Mouse (Mus musculus): ENCODE results near the gene Vmn2r77. TPM values are rescaled to one million over a fixed set of nuclear protein-coding genes. Genes with fewer than 3 reads are reported as not detected.
"Not testable (repeated sequence)": the region's sequence is repeated elsewhere in the genome, so short reads cannot be mapped to it uniquely, and the experiment has no call there.

Gene Vmn2r77
- total RNA-seq (2021) = not detected

DNA sequence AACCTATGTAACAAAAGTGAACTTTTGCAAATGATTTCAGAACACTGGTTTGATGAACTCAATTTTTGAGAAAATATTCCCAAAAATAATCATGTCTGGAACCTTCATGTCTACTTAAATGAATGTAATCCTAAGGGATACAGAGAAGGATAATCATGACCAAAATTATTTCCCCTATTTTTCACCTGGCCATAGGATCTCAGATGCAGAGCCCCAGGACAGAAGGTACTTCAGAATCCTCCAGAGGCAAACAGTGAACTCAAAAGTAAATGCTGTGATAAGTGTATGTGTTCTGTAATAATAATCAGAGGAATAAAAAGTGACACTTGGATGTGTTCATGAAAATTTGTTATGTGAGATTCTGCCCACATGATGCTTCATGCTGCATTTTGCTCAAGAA lies at the start of gene Vmn2r77:
TSS of gene Vmn2r77 (plus strand) at position 301 of the 400 bp plus-strand sequence.
- intact Hi-C loops (cut with DNase I) = no loop called here
- no peak for DNase-seq

DNA sequence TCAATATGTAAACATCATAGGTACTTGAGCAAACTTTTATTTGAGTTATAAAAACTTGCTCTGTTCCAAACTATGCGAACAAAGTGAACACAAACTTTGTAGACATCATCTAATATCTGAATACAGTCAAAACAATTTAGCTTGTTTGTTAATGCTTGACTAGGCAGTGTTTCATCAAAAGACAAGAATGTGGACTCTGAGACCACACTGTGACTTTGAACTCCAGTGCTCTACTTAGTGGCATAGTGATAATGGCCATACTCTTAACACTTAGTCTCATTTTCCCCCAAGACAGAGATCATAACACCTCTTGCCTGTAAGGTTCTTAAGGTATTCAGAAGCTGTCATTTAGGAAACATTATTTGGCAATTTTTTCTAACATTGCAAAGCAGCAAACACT lies 34.1 kb upstream of the Vmn2r77 start:
- no peak for DNase-seq
- intact Hi-C loops (cut with DNase I) = no loop called here

DNA sequence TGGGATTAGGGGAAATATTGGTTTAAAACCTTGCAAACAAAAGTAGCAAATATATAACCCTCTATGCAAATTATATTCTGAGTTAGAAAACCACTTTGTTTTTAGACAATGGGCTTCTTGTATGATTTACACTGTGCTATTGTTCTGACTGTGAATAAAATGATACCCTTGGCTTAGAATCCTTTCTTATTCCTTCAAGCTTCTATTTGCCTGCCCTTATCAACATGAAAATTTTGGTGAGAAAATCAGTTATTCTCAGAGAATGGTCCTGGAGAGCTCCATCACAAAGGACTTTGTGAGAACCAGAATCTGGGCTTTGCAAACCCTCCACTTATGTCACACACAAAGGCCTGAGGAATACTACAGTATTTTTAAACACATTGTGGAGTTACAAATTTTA lies 30.2 kb upstream of the Vmn2r77 start:
- intact Hi-C loops (cut with DNase I) = no loop called here
- no peak for DNase-seq

DNA sequence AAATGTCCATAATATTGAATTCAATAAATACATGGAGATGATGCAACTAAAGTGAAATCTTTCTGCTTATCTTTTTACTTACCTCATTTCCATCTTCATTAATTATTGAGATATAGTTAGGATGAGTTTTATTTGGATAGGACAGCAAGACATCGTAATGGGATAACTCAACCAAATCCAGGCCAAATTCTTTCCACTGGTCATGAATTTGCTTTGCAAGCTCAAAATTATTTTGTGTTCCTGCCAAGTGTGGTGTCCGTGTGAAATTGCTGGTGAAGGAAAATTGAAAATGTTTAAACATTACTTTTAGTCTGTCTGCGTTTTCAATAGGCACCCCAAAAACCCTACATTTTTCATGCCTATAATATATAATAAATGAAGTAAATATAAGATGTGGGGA lies 23.2 kb upstream of the Vmn2r77 start:
- DNase-seq = no peak
- intact Hi-C loops (cut with DNase I) = no loop called here

DNA sequence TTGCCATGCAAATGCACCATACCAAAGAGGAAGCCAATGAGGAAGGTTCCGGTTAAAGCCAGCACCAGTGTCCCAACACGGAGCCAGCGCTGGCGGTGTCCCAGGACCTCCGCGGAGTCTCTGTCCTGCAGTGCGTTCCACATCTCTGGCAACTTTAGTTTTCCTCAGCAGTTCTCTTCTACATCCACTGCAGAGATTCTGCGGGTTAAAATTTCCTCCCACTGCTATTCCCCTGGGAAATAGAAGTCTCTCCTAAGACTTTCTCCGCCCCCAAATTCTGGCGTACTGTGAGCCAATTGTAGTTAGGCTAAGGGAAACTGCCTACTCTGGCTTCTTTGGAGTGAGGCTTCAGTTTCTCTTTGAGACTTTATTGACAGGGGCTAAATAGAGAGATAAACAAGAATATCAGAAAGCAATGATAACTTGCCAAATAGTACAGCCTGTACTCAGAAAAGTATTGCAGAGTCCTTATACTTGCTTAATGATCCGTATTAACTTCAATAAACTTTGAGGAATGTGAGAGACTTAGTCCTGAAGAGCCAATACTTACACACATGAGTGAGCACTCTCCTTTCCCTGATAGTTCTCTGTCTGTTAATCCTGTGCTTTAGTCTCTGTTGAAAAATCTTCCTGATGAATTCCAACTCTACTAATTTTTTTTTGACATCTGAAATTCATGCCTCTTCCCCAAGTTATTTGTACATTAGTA lies 19.1 kb upstream of the Vmn2r77 start, which contains the start of gene Folh1:
TSS of gene Folh1 (minus strand) at position 327 of the 709 bp plus-strand sequence.
- DNase-seq = peak in 1 of 2 experiments; percentile 3
- intact Hi-C loops (cut with DNase I) = no loop called here

DNA sequence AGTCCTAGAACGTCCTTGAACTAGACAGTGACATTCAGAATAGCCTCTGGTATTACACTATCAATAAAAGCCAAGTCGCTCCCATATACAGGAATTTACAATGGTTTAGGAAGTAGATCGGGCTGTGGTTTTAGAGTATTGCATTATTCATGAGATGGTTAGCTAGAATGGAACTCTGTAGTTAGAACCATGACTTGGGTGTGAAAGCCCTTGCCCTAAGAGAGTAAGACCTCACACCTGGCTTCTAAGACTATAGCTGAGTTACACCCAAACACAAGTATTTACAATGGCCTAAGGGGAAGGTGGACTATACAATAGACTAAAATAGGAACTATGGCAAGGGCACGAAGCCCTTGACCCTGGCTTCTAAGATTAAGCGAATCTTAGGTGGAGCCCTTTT lies 20.4 kb downstream of the Vmn2r77 start:
- intact Hi-C loops (cut with DNase I); DNase-seq: not testable (repeated sequence)

DNA sequence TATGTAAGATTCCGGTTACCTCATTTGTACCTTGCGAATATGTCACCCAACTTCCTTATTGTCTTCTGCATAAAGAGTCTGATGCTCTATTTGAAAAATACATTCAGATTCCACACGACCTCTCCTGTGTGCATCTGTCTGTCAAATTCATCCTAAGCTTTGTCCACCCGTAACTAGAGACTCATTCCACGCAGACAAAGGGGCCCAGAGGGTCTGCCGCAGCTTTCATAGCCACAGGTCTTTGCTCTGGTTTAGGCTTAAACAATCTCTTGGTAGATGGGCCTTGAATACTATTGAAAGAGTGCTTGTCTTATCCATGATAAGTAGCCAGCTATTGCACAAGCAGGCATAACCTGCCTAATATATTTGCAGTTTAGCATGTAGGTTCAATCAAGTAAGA lies 20.9 kb downstream of the Vmn2r77 start:
- intact Hi-C loops (cut with DNase I); DNase-seq: not testable (repeated sequence)

DNA sequence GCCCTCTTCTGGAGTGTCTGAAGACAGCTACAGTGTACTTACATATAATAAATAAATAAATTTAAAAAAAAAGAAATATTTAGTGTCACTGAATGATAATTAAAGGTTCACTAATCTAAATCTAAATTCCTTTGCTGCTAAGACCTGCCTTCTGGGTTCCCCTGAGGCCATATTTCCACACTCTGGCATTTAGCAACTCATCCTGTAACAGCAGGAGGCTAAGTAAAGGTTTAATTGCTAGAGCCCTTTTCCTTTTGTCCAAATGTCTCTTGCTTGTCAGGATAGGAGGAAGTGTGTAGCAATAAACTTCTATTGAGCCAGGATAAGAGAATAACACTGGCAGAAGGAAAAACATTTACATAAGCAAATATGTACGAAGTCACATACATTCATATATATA lies 21.6 kb downstream of the Vmn2r77 start:
- intact Hi-C loops (cut with DNase I) = no loop called here
- DNase-seq = no peak

Other genes with a start within 250 kb of the Vmn2r77 start
- gene Olfr295, start 211.2 kb upstream of the Vmn2r77 start, total RNA-seq (2021) = not detected
- not detected for gene Olfr294, start 178.4 kb upstream of the Vmn2r77 start, total RNA-seq (2021)
- gene Olfr293, start 146.0 kb upstream of the Vmn2r77 start, total RNA-seq (2021) = not detected
- not detected for gene Olfr292, start 106.7 kb upstream of the Vmn2r77 start, total RNA-seq (2021)
- gene Folh1, start 19.1 kb upstream of the Vmn2r77 start, total RNA-seq (2021) = not detected
- gene Vmn2r78, start 120.1 kb downstream of the Vmn2r77 start, total RNA-seq (2021) = not detected
- gene Vmn2r79, start 201.1 kb downstream of the Vmn2r77 start, total RNA-seq (2021) = not detected